Comparison of ENCODE assay signal across 9 mouse cellular contexts in genomic region chr16:31314497-31315233, GRCm38 (mm10). TPM values are rescaled to one million over a fixed set of nuclear protein-coding genes. Genes with fewer than 3 reads are reported as not detected.
A peak's percentile ranks its signal among the peaks of the same experiment; 100 is the strongest.
DNase-seq lines count a peak whose midpoint lies in the region; ATAC-seq and TF ChIP-seq lines count a peak whose summit lies in the region.
"Had no signal": no experiment of that assay in that cellular context is flagged by ENCODE, and none has a peak within 500 bp of the region (broad histone marks: within the 10 kb centered on the region; RNA-seq: fewer than 3 reads in every experiment).

Gene Apod, minus strand, starts transcription at chr16:31314808.

- H3K9ac ChIP-seq in kidney, postnatal 0 days (ENCODE audit: low read depth, low read length): no peak within 1 kb of the TSS
- no peak within 1 kb of the TSS for H3K9ac ChIP-seq in neural tube, embryonic 14.5 days (replicated peaks; ENCODE audit: low read depth, low read length)

- no peak for ATAC-seq in kidney, postnatal 0 days (replicated peaks; ENCODE audit: low FRiP score, low read depth)
- ATAC-seq in neural tube, embryonic 14.5 days (ENCODE audit: low read depth): no peak

- 78% methylated on average over 9 of the region's 9 CpGs for WGBS in kidney, postnatal 0 days
- 85% methylated on average over 9 of the region's 9 CpGs for WGBS in kidney, adult 2 months
- 46% methylated on average over 9 of the region's 9 CpGs for whole genome bisulfite sequencing in neural tube, embryonic 14.5 days

- no peak within 1 kb of the TSS for H3K4me3 ChIP-seq in kidney, postnatal 0 days (replicated peaks; ENCODE audit: low read depth, low read length)
- no peak within 1 kb of the TSS for H3K4me3 ChIP-seq in kidney, adult 2 months (ENCODE audit: insufficient read depth, low read depth, low read length)
- H3K4me3 ChIP-seq in neural tube, embryonic 14.5 days (ENCODE audit: low read depth, low read length): no peak within 1 kb of the TSS

- H3K4me2 ChIP-seq in kidney, postnatal 0 days (ENCODE audit: low read length): no peak within 1 kb of the TSS
- H3K4me2 ChIP-seq in neural tube, embryonic 14.5 days (ENCODE audit: low read depth, low read length): no peak within 1 kb of the TSS

- H3K27me3 ChIP-seq in kidney, postnatal 0 days (ENCODE audit: insufficient read depth, low read length): no peaks in the 10 kb centered on the region
- no peaks in the 10 kb centered on the region for H3K27me3 ChIP-seq in kidney, adult 2 months (replicated peaks; ENCODE audit: control insufficient read depth, insufficient read depth, low read length)
- H3K27me3 ChIP-seq in neural tube, embryonic 14.5 days (ENCODE audit: control insufficient read depth, insufficient read depth, low read length): no peaks in the 10 kb centered on the region

- no peak for DNase-seq in kidney, postnatal 0 days (ENCODE audit: low spot score)
- DNase-seq in kidney, adult 2 months: no peak
- peak; percentile 11 for DNase-seq in forelimb bud, embryonic 11.5 days (ENCODE audit: low read depth, low spot score)
- no peak for DNase-seq in left cerebral cortex, adult 18-20 months (ENCODE audit: low spot score in 2 of 2)
- no peak for DNase-seq in right cerebral cortex, postnatal 25 days
- no peak for DNase-seq in kidney, adult 8-10 months
- DNase-seq in B cell, adult 2 months: no peak

- no peak for TF ChIP-seq POLR2A in kidney, adult 2 months (IDR thresholded peaks at IDR 0.05; ENCODE audit: low read depth, low read length)

- no peaks in the 10 kb centered on the region for H3K4me1 ChIP-seq in kidney, postnatal 0 days (replicated peaks; ENCODE audit: insufficient read depth, low read length)
- H3K4me1 ChIP-seq in kidney, adult 2 months (ENCODE audit: control insufficient read depth, insufficient read depth, low read length): no peaks in the 10 kb centered on the region
- peaks cover 3% of the 10 kb centered on the region; the same call in 1 of the 2 replicates for H3K4me1 ChIP-seq in neural tube, embryonic 14.5 days (ENCODE audit: control insufficient read depth, insufficient read depth, low read length)

- TF ChIP-seq CTCF in kidney, postnatal 0 days (IDR thresholded peaks at IDR 0.05; ENCODE audit: low read depth): no peak
- TF ChIP-seq CTCF in kidney, adult 2 months (conservative IDR thresholded peaks at IDR 0.05; ENCODE audit: insufficient read depth, insufficient read length, low read depth, low read length): no peak

- H3K9me3 ChIP-seq in kidney, postnatal 0 days (replicated peaks; ENCODE audit: low read length): no peaks in the 10 kb centered on the region
- no peaks in the 10 kb centered on the region for H3K9me3 ChIP-seq in neural tube, embryonic 14.5 days (ENCODE audit: control insufficient read depth, low read length)

- H3K27ac ChIP-seq in kidney, postnatal 0 days: peak within 1 kb of the TSS; percentile 73; the same call in 1 of the 2 replicates
- no peak within 1 kb of the TSS for H3K27ac ChIP-seq in kidney, adult 2 months (ENCODE audit: insufficient read depth, low read depth, low read length)
- no peak within 1 kb of the TSS for H3K27ac ChIP-seq in neural tube, embryonic 14.5 days (ENCODE audit: low read depth, low read length)

- no peaks in the 10 kb centered on the region for H3K36me3 ChIP-seq in kidney, postnatal 0 days (ENCODE audit: insufficient read depth, low read length)
- no peaks in the 10 kb centered on the region for H3K36me3 ChIP-seq in kidney, adult 2 months (ENCODE audit: control insufficient read depth, insufficient read depth, low read length)
- no peaks in the 10 kb centered on the region for H3K36me3 ChIP-seq in neural tube, embryonic 14.5 days (ENCODE audit: control insufficient read depth, insufficient read depth, low read length)

RNA-seq across cellular contexts. Expression of gene Apod, which starts in this region (rescaled TPM):
- 0.64 and 1.9 TPM in 2 replicates for polyA plus RNA-seq in kidney, postnatal 0 days (2015; fragmentation: Nextera tagmentation; extraction: Ambion mirVana)
- polyA plus RNA-seq in kidney, adult 2 months (2012; rRNA removed): 1.4 and 2.5 TPM in 2 replicates
- total RNA-seq in left cerebral cortex, adult 18-20 months (2021): 100 to 1,000 TPM; 197 to 221 TPM
- polyA plus RNA-seq in neural tube, embryonic 14.5 days (2014; fragmentation: Nextera tagmentation; extraction: Ambion mirVana): 26.2 and 57.4 TPM in 2 replicates
- polyA plus RNA-seq: liver, embryonic 16.5 days had no signal
